Mouse (Mus musculus) heart, postnatal 10 days (tissue): ENCODE data around the gene Gm17482. TPM values are rescaled to one million over a fixed set of nuclear protein-coding genes. Genes with fewer than 3 reads are reported as not detected.
A peak's percentile ranks its signal among the peaks of the same experiment; 100 is the strongest.

Experiments
- DNase-seq, 2 experiments: peaks; one replicate each; pipeline ENCODE4 v3.0.0; 2021
- intact Hi-C: fragments of 180-260 bp; cut with DNase I; formaldehyde crosslinking; loops from one replicate; pipeline ENCODE4 v1.15.1; 2025
- total RNA-seq, 2 experiments: library from RNA; stranded (reverse); gene quantifications; 2 replicates each; pipeline ENCODE4 v1.2.3; 2021

The Gm17482 gene
- total RNA-seq, 2 experiments from 2014 or later, result not detected

DNA sequence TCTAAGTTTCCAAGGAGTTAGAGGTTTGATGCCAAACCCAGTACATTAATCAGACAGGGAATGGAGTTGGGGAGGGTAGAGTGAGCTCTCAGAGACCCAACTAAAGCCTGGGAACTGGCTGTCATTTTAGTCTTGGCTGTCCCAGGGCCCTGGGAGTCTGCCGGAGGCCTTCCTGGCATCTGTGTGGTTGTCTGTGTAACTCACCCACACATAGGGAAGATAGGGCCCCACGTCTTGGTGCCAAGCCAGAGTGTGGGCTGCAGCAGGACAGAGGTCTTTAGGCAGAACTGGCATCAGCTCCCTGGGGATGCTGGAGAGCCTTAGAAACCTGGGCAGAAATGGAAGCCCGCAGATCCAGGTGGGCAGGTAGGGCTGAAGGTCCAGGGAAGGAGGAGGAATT is 14.8 kb downstream of the Gm17482 start:
- DNase-seq, result no peak
- intact Hi-C loops, result no loop called here

DNA sequence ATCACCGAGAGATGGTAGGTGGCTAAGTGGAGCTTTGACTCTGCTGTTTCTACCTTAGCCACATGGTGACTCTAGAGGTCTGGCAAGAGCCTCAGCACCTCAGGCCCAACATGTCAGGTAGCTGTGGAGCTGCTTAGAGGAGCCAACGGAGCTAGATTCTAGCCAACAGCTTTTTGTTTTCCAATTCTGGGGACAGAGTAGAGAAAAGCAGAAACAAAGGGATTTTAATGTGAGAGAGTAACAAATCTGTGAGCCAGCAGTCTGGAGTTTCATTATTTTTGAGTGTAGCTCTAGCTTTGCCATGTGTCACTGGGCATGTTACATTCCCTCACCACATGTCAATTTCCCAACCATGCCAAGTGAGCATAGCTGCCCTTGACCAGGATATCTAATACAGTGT is 17.1 kb downstream of the Gm17482 start:
- intact Hi-C loops, result no loop called here
- no peak for DNase-seq

DNA sequence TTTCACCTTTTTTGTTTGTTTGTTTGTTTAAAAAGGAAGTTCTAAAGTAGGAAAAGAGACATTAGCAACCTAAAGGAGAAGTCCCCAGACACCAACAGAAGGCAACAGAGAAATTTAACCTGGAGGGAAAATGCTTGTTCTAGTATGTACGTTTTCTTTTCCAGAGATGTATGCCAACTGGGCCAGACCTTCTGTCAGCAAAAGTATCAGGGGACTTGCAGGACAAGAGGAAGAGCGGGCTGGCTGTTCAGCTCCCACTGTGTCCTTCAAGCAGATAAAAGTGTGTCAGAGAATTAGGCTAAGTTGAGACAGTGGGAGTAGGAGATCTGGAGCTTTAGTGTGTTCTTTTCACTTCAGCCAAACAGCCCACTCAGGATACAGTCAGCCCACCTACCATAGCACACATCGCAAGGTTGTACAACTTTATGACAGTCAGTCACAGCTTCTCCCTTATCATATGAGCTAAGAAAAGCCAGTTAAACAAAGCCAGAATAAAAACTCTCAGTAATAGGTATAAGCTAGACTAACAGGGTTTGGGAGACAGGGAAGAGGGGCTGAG is 18.4 kb downstream of the Gm17482 start:
- intact Hi-C loops, result no loop called here
- no peak for DNase-seq

DNA sequence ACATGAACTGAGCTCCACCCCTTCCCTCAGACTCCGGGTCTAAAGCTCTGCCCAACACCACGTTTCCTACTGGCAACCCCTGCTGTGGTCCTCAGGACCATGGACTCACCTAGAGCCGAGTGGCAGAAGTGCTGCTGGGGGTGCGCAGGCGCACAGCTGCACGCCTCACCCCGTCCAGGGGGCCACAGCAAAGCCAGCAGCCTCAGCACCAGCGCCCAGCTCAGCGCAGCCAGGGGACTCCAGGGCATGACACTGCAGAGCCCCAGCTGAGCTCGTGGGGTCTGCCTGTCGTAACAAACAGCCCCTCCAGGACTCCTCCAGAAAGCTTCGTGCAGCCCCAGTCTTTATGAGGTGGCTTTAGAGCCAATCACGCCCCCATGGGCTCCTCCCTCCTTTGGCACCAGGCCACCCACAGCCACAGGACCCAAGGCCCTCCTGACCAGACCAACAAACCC is 24.4 kb downstream of the Gm17482 start:
- intact Hi-C loops, result no loop called here
- DNase-seq, result peak in 1 of 2 experiments; percentile 56

DNA sequence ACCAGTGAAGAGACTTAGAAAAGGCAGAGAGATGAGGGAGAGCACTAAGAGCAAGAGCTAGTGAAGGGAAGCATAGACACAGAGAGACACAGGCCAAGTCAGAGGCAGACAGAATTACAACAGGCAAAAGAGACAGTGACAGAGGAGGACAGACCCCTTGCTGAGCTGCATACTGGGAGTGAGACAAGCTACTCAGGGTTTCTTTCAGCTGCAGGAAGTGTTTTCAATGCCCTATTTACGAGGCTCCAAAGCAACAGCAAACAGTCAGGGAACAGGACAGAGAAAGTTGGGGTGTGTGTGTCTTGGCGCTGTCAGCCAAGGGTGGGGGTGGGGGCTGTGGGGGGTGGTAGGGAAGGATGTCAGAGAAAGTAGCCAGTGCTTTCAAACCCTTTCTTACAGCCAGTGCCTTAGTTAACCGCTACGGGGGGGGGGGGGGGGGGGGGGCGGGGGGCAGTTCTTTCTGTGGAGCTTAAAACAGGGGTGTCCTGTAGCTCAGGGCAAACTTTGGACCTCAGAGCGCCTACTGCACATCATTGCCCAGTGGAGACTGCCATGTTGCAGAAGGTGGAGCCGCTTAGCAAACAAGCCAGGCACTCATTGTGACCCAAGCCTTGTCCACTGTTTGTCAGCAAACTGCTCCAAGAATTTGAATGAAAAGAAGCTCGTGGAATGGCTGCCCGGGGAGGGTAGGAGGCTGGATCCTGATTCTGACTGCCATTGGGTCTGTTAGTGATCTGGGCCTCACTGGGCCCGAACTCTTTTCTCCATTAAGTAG is 25.1 kb downstream of the Gm17482 start, which contains the start of gene Timp4:
TSS of gene Timp4 (minus strand) at position 107 of the 775 bp plus-strand sequence.
- DNase-seq, result no peak
- intact Hi-C loops, result no loop called here

DNA sequence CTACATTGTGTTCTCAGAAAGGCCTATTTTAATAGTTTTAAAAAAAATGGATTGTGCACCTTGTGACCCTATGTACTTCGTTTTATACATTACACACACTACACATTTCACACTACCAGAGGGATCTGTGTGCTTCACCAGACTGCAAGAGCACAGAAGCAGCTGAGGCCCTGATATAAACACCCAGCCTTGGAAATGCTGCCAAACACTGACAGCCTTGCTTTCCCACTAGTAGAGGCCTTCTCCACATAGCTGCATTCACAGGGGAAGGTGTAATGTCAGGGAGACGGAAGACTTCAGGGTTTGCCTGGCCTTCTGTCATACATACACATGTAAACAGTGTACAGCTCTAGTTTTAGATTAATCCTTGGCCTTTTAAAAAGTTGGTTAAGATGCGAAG is 28.0 kb downstream of the Gm17482 start:
- no peak for DNase-seq
- intact Hi-C loops, result no loop called here

DNA sequence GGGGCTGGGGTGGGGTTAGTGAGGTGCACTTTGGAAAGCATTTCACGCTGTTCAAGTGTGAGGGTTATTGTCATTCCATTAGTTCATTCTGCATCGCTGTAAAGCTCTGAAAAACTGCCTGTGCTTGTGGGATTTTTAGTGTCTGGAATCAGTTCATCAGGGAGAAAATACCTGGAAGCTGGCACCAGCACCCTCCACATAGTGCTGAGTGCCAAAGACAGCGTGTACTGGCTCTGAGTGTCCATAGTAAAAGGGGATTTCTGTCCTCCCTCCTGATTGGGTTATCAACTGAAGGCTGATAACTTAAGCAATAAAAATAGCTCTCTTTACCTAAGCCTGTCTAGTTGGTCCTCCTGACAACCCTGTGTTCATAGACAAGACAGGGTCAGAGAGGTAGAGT is 33.4 kb downstream of the Gm17482 start:
- DNase-seq, result no peak
- intact Hi-C loops, result no loop called here

DNA sequence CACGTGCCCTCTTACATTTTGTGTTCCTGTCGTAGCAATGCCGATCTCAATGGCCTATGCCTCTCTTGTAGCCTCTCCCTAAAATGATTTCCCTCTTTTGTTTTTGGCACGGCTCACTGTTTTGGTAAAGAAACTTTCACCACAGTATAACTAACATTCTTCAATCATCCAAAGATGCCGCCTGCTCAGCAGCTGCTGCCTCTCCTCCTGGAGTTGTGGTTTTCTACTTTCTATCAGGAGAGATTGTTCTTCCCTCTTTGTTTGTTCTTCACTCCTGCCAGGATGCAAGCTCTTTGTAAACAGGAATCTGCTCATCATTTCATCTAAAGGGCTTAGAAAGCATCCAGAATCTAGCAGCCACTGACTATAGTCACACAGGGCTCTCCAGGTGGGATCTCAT is 39.6 kb downstream of the Gm17482 start:
- intact Hi-C loops, result loop anchor here (5.0 kb wide), 2 partner anchors 229 to 339 kb away; partner anchors contain the start of gene Tamm41
- DNase-seq, result no peak

DNA sequence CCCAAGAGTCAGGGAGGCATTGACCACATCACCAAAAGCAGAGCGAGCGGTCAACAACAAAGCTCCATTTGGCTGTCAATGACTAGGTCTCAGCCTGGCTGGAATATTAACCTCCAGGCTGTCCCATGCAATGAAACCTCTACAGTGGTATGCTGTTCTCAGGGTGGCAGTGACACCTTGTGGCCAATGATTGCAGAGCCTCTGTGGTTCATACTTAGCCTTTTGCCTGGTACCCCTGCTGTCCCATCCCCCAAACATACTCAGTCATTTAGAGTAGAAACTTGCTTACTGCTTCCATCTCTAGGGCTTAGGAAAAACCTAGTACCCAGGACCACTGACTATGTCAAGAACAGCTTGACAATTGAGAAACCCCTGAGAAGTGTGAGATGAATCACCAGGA is 40.8 kb downstream of the Gm17482 start:
- intact Hi-C loops, result loop anchor here (1.0 to 5.0 kb wide), 5 partner anchors 41 to 341 kb away; partner anchors contain the start of genes Gm17482 and Tamm41
- DNase-seq, result peak; percentile 83 to 88

DNA sequence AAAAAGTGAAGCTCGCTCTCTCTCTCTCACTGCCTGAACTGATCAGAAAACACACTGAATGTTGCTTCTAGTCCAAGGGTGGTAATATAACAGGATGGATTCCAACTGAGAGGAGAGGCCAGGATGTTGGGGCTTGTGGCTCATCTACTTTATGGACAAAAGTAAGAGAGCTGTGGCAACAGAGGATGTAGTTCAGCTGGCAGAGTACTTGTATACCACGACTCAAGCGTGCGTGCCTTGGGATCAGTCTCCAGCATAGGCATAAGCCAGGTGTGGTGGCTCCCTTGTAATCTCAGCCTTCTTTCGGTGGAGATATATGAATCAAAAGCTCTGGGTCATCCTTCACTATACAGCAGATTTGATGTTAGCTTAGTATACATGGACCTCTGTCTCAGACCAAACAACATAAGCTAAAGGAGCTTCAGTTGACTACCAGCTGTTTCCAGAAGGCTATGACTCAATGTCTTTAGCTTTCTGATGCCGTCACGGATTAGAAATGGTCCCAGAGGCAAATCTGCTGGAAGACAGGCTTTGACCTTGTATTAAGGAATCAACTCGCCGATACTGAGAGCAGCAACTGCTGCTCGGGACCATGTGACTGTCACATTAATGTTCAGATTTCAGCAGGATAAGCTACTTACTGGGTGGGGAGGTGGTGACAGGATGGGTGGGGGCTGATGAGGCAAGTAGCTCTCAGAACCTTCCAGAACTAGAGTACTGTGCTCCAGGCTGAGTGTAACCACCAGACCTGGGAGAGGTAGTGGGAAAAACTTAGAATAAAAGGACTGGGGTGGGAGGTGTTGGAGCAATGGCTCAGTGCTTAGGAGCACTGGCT is 41.6 kb downstream of the Gm17482 start:
- intact Hi-C loops, result loop anchor here (1.0 to 5.0 kb wide), 5 partner anchors 41 to 341 kb away; partner anchors contain the start of genes Gm17482 and Tamm41
- peak in 1 of 2 experiments; percentile 13 for DNase-seq

DNA sequence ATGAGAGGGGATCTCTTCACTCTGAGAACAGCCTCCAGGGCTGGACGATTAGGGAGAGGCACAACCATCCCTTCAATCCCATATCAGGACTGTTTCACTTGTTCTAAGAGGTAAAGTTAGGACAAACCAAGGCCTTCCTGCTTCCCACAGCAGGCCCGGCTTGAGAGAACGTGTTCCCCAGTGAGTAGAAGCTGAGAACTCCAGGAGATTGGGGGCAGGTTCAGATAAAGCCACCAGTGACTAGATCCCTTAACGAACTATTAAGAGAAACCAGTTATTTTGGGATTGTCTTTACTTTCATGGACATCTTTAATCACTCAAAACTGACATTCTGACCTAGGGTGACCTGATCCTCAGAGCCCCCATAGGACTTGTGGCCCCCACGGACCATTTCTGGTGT is 42.4 kb downstream of the Gm17482 start:
- DNase-seq, result no peak
- intact Hi-C loops, result loop anchor here (5.0 kb wide), 2 partner anchors 232 to 342 kb away; partner anchors contain the start of gene Tamm41

DNA sequence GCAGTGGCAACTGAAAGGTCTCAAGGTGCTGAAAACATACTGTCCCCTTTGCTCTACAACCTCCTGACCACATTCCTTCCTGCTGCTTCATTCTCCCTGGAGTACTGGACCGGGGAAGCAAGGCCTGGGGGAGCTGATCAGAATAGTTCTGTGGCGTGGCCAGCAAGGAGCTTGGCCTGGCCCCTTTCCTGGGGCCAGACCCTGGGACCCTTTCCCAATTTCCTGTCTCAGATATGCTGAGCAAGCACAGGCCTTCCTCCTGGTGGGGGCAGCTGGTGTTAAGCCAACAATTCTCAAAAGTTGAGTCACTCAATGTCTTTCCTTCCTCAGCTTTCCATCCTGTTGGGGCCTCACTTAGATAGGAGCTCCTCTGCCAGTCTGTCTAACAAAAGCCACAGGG is 42.9 kb downstream of the Gm17482 start:
- DNase-seq, result peak; percentile 35 to 42
- intact Hi-C loops, result loop anchor here (5.0 kb wide), 2 partner anchors 77 to 92 kb away; partner anchors contain the start of gene Pparg

DNA sequence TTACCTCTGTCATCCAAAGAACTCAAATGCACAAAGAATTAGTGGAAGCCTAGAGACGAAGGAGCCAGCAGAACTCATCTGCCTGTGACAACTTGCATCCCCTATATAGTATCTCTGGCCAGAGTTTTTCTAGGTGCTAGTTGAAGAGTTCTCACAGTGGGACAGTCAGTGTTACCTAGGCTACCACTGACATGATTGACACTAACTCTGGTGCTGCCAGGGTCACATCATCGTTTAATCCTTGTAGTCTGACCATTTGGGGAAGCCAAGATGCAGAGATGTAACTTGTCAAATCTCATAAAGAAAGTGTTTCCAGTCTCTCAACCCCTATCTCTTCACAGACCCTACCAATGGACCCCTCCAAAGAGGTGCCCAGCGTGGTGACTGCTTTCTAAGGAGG is 44.2 kb downstream of the Gm17482 start:
- no peak for DNase-seq
- intact Hi-C loops, result loop anchor here (5.0 kb wide), 2 partner anchors 76 to 91 kb away; partner anchors contain the start of gene Pparg

DNA sequence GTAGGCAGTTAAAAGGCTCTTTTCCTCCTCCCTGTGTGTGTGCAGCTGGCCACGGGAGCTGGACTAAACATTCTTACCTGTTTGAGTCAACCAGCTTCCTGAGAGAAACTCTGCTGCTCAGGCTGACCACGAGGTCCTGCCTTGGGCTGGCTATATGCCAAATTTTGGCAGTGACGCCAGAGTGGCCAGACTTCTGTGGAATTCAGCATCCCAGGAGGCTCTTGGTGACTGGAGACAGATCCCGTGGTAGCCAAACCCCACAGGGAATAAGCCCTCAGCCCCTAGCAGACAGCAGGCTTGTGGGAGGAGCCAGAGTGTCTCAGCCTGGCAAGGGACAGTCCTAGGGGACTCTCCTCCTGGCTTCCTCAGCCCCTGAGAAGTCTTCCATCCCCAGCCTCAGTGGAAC is 44.7 kb downstream of the Gm17482 start:
- DNase-seq, result peak; percentile 75
- intact Hi-C loops, result loop anchor here (5.0 kb wide), 2 partner anchors 75 to 90 kb away; partner anchors contain the start of gene Pparg

DNA sequence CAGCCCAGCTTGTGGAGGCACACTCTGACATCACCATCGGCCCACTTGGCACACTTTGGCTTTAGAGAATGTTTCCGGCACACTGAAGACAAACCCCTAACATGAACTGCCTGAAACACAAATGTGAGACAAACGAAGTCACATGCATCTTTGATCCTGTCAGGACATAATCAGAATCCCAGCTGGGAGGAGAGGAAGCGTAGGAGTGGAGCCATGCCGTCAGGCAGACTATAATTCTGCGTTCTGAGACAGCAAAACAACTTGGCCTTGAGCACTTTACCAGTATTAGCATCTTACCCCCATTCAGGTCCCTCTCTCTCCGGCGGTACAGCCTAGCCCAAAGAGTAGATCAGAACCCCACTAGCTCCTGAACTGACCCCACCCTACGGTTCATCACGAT is 46.2 kb downstream of the Gm17482 start:
- peak; percentile 46 to 59 for DNase-seq
- intact Hi-C loops, result loop anchor here (5.0 kb wide), 2 partner anchors 74 to 89 kb away; partner anchors contain the start of gene Pparg

DNA sequence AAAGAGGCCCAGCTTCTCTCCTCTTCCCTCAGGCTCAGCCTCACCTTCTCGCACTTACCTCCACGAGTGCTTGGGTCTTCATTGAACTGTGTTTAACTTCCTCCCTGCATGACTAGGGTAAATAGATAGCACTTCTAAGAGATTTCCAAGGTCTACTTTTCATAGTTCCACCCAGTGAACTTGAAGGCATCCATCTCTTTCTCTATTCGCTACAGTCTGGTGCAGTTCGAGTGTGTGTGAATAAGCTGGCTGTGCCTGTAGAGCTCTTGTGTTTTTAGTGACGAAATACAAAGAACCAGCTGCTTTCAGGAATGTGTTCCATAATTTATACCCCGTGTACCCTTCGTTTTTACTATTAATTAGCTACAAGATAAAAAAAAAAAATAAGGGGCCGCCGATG is 47.6 kb downstream of the Gm17482 start:
- DNase-seq, result no peak
- intact Hi-C loops, result loop anchor here (5.0 kb wide), 2 partner anchors 73 to 88 kb away; partner anchors contain the start of gene Pparg

DNA sequence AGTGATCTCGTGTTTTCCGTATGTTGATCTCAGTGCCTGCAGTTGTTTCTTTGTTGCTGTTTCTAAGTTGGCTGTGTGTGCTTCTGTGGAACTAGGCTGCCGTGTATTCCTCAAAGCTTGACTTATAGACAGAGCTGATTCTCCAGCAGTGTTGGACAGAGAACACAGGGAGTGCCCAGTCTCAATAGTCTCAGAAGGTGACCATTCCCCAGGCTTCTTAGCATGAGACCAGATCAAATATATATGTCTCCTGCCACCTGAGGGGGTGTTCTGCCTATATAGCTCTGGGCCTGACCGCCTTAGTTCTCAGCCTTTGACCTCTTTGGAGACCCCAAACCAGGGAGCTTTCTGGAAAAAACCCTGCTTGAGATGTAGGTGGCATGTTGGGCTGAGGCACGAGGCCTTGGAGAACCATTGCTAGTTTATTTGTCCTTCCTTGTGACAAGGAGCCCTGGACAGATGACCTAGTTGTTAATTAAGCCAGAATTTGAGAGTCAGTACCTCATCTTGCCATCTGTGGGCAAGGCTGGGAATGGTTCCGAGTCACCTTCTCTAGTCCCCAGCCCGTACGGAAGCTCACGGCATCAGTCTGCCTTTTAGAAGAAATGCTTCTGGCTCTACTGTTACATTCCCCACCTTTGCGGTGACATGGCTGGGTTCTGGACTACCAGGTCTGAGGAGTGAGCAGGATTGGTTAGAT is 48.1 kb downstream of the Gm17482 start:
- no peak for DNase-seq
- intact Hi-C loops, result no loop called here

DNA sequence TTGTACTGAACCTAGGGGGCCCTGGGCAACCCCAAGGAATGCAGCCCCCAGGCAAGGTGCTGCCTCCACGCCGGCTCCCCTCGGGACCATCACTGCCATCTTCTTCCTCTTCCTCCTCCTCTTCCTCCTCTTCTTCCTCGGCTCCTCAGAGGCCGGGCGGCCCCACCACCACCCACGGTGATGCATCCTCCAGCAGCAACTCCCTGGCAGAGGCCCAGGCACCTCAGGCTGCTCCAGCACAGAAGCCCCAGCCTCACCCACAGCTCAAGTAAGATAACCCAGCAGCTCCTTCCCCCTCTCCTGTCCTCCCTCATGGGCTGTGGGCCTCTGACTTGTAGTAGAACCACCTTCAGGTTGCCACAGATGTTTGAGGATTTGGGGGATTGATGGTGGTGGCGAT is 50.9 kb downstream of the Gm17482 start:
- no peak for DNase-seq
- intact Hi-C loops, result no loop called here

DNA sequence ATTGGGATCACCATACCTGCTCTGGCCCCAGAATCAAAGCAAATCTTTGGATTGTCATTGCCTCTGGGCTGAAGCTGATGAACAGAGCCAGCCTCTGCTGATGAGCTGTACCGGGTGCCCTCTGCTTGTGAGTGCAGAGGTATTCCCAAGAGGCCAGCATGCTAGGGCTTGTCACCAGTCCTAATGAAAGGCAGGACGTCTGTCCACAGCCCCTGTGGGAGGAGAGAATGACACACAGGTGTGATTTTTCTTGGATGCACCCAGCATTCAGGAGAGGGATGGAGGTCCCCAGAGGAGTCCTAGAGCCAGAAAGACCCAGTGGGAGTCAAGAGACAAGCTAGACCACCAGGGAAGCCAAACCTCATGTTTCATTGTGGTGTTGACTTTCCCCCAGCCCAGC is 52.5 kb downstream of the Gm17482 start:
- intact Hi-C loops, result no loop called here
- DNase-seq, result no peak

DNA sequence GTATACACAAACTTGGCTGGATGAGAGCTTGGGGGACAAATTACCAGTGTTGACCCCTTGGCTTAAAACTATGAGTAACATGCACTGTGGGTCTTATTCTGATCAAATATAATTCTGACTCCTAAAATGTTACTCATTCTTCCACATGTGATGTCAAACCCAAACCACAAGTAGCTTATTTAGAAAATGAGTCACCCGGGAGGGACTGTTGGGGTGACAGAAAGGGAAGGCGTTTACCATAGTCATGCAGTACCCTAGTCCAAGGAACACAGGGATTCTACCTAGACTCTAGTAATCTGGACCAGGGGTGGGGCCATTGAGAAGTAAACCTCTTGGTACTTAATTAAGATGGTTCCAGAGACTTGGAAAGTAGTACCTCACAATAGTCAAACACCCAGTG is 57.0 kb downstream of the Gm17482 start:
- intact Hi-C loops, result no loop called here

More for the DNA sequence above, 57.0 kb downstream of the Gm17482 start:
- DNase-seq, result no peak
